Comparison of ENCODE assay signal across 7 mouse cellular contexts in genomic region chr11:106572020-106572782, GRCm38 (mm10). TPM values are rescaled to one million over a fixed set of nuclear protein-coding genes. Genes with fewer than 3 reads are reported as not detected.
DNase-seq lines count a peak whose midpoint lies in the region; ATAC-seq and TF ChIP-seq lines count a peak whose summit lies in the region.

No protein-coding gene starts in this region.

- ATAC-seq in intestine, embryonic 15.5 days, result peak; percentile 44

- H3K27me3 ChIP-seq in intestine, embryonic 15.5 days (replicated peaks), result no peaks in the 10 kb centered on the region

- H3K36me3 ChIP-seq in intestine, embryonic 15.5 days, result no peaks in the 10 kb centered on the region

- 0 out of 2 replicates have a peak overlapping the region, but pooled peaks have one; percentile 50 for H3K27ac ChIP-seq in cortical plate, adult 2 months (ENCODE audit: insufficient read depth, low read length)
- no peak overlapping the region for H3K27ac ChIP-seq in intestine, embryonic 15.5 days

- no peak overlapping the region for H3K4me3 ChIP-seq in cortical plate, adult 2 months (ENCODE audit: insufficient read depth, low read length)
- no peak overlapping the region for H3K4me3 ChIP-seq in intestine, embryonic 15.5 days (replicated peaks)

- H3K9ac ChIP-seq in intestine, embryonic 15.5 days, result no peak overlapping the region; the same call in 1 of the 2 replicates

- no peak overlapping the region for H3K4me2 ChIP-seq in intestine, embryonic 15.5 days (replicated peaks)

- H3K4me1 ChIP-seq in cortical plate, adult 2 months (ENCODE audit: control insufficient read depth, insufficient read depth, low read length), result peaks cover 4% of the 10 kb centered on the region
- H3K4me1 ChIP-seq in intestine, embryonic 15.5 days (replicated peaks), result peaks cover 30% of the 10 kb centered on the region

- no peak for TF ChIP-seq CTCF in cortical plate, adult 2 months (IDR thresholded peaks at IDR 0.05; ENCODE audit: extremely low read depth, insufficient read depth, low read length)

- no peaks in the 10 kb centered on the region for H3K9me3 ChIP-seq in intestine, embryonic 15.5 days

- TF ChIP-seq POLR2A in cortical plate, adult 2 months (IDR thresholded peaks at IDR 0.05; ENCODE audit: extremely low read depth, insufficient read depth, low read length), result no peak

- WGBS in intestine, embryonic 15.5 days, result 39% methylated on average over 15 of the region's 15 CpGs

- peak; percentile 53 to 74 for DNase-seq in layer of hippocampus, adult 8-10 months (ENCODE audit: low spot score in 2 of 2)
- no peak for DNase-seq in layer of hippocampus, postnatal 10 days (ENCODE audit: low spot score in 2 of 2)
- peak; percentile 37 for DNase-seq in lung, postnatal 36 days
- DNase-seq in spleen, postnatal 10 days (ENCODE audit: low spot score in 2 of 2), result no peak
- no peak for DNase-seq in spleen, postnatal 4 days (ENCODE audit: low spot score in 2 of 2)

RNA-seq across cellular contexts. Expression of gene Tex2, which starts 41.0 kb away (rescaled TPM):
- 100 to 1,000 TPM; 135 to 153 (median 142) TPM for total RNA-seq in layer of hippocampus, adult 8-10 months (2022)
- total RNA-seq in layer of hippocampus, postnatal 10 days (2021), result 10 to 100 TPM; 96.1 to 98.4 TPM
- polyA plus RNA-seq in cortical plate, adult 2 months (2012; rRNA removed), result 57.3 and 58.2 TPM in 2 replicates
- 10.4 and 11.1 TPM in 2 replicates for polyA plus RNA-seq in intestine, embryonic 15.5 days (2015; fragmentation: Nextera tagmentation; extraction: Ambion mirVana)

Comparison
In these comparisons a context has a peak if more than half of its experiments do, and no peak if none do; other contexts are left out.
1. DNase-seq: peak in layer of hippocampus, adult 8-10 months (2 of 2) and lung, postnatal 36 days (single experiment); none in layer of hippocampus, postnatal 10 days (0 of 2), spleen, postnatal 10 days (0 of 2) and spleen, postnatal 4 days (0 of 2).